Mouse (Mus musculus) adipose tissue, adult 10 weeks (tissue): Measurements from ENCODE around the gene Cdnf. TPM values are rescaled to one million over a fixed set of nuclear protein-coding genes. Genes with fewer than 3 reads are reported as not detected.

Experiments used
- polyA plus RNA-seq: library from polyadenylated mRNA; stranded (reverse); fragments of 350-450 nt; fragmentation: Illumina TruSeq; extraction: RNeasy Lipid Tissue Mini Kit (QIAGEN cat#74804); gene quantifications from one replicate; pipeline ENCODE4 v1.2.3, GENCODE M21; 2014; ENCODE audit warnings: low read depth, low replicate concordance

Cdnf gene
- 6.9 TPM for polyA plus RNA-seq

GRCm38 (mm10) chr2:3512552-3513454 is at the start of gene Cdnf, which contains the start of the genes Gm45902 and Hspa14:
Cdnf (plus strand) TSS chr2:3513030.
Gm45902 (minus strand) TSS chr2:3512790.
Hspa14 (minus strand) TSS chr2:3512814.

GRCm38 (mm10) chr2:3474861-3475283 is 38.0 kb upstream of the Cdnf start, which contains the start of gene Suv39h2:
Suv39h2 (minus strand) TSS chr2:3475031.

GRCm38 (mm10) chr2:3570186-3570585 is 57.4 kb downstream of the Cdnf start, which contains the start of gene Fam107b:
Fam107b (plus strand) TSS chr2:3570488.

Other genes with a start within 250 kb of the Cdnf start
- 23.0 TPM for gene Nmt2, start 228.8 kb upstream of the Cdnf start, polyA plus RNA-seq
- gene Rpp38, start 180.4 kb upstream of the Cdnf start, polyA plus RNA-seq = 11.4 TPM
- gene Acbd7, start 176.9 kb upstream of the Cdnf start, polyA plus RNA-seq = 112 TPM
- 0.21 TPM for gene Olah, start 115.8 kb upstream of the Cdnf start, polyA plus RNA-seq
- 61.4 TPM for gene Meig1, start 90.4 kb upstream of the Cdnf start, polyA plus RNA-seq
- 9.2 TPM for gene Dclre1c, start 88.9 kb upstream of the Cdnf start, polyA plus RNA-seq
- gene Suv39h2, start 38.0 kb upstream of the Cdnf start, polyA plus RNA-seq = 1.9 TPM
- gene Gm45902, start 240 bp upstream of the Cdnf start, polyA plus RNA-seq = 1.8 TPM
- gene Hspa14, start 216 bp upstream of the Cdnf start, polyA plus RNA-seq = 36.2 TPM
- gene Fam107b, start 57.5 kb downstream of the Cdnf start, polyA plus RNA-seq = 23.2 TPM